Mouse (Mus musculus): ENCODE measurements around the gene Rnaseh2a. TPM values are rescaled to one million over a fixed set of nuclear protein-coding genes. Genes with fewer than 3 reads are reported as not detected.
A peak's percentile ranks its signal among the peaks of the same experiment; 100 is the strongest.
"Not testable (repeated sequence)": the region's sequence is repeated elsewhere in the genome, so short reads cannot be mapped to it uniquely, and the experiment has no call there.

Rnaseh2a gene
- total and polyA plus RNA-seq, 3 experiments: 105 to 109 TPM; not detected in 1

DNA sequence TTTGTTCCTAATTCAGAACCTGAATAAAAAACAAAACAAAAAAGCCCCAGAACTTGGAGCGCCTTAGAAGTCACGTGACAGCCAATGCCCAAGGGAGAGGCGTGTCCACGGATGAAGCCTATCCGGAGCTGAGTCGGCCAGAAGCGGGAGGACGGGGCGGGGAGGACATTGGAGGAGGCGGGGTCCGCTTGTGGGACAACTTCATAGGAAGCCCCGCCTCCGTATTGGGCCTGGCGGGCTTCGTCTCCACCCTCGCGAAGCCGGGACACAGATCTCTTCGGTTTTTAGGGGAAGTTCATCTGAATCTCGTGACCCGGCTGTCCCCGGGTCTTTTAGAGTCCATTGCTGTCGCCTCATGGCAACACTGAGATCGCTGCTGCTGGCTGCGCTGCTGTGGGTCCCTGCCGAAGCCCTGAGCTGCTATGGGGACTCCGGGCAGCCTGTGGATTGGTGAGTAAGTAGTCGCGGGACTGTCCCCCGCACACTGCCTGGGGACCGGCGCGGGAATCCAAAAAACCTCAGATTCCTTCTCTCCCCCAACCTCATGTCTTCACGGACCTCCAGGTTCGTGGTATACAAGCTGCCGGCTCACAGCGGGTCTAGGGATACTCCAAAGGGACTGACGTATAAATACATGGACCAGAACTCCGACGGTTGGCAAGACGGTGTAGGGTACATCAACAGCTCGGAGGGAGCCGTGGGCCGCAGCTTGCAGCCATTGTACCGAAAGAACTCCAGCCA, 61.0 kb downstream of the Rnaseh2a start, which contains the start of gene Dnase2a (continued):
- no peak for TF ChIP-seq MAFK (IDR thresholded peaks at IDR 0.05; ENCODE audit: borderline replicate concordance, low read depth, low read length)
- peak; percentile 83; the same call in 1 of the 2 replicates for TF ChIP-seq BHLHE40 (IDR thresholded peaks at IDR 0.05; ENCODE audit: borderline replicate concordance, low read depth, low read length)
- peak; percentile 91 for TF ChIP-seq SIN3A (IDR thresholded peaks at IDR 0.05; ENCODE audit: low read length)
- TF ChIP-seq GATA1 (IDR thresholded peaks at IDR 0.05; ENCODE audit: low read depth, low read length): no peak
- TF ChIP-seq MXI1 (IDR thresholded peaks at IDR 0.05; ENCODE audit: low read depth, low read length): peak; percentile 84
- peak; percentile 68; the same call in 1 of the 2 replicates for TF ChIP-seq TCF12 (IDR thresholded peaks at IDR 0.05; ENCODE audit: low read depth, low read length)

DNA sequence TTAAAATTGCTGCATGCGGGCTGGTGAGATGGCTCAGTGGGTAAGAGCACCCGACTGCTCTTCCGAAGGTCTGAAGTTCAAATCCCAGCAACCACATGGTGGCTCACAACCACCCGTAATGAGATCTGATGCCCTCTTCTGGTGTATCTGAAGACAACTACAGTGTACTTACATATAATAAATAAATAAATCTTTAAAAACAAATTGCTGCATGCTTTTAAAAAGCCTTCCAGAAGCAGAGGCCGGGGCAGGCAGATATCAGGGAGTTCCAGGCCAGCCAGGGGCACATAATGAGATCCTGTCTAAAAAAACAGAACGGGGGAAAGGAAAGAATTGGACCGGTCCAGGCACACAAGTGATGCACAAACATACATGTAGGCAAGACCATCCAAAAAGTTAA, 61.6 kb downstream of the Rnaseh2a start:
- peaks cover 2 to 39% of the 10 kb centered on the region in 2 experiments; a peak in 3 of 4 replicates for H3K4me1 ChIP-seq (ENCODE audit: control insufficient read depth in 1 of 2, insufficient read depth in 2 of 2, low read length in 2 of 2)
- DNase-seq (ENCODE audit: low read depth, low spot score); H3K9me3 ChIP-seq (replicated peaks; ENCODE audit: insufficient read depth, low read length); H3K27me3 ChIP-seq (ENCODE audit: control insufficient read depth in 1 of 2, insufficient read depth in 2 of 2, low read length in 2 of 2): not testable (repeated sequence)
- peak overlapping the region; percentile 54 for H3K9ac ChIP-seq (ENCODE audit: control insufficient read depth, low read depth, low read length, poor library complexity, severe bottlenecking)
- H3K27ac ChIP-seq (ENCODE audit: control insufficient read depth, low read depth, low read length): peak overlapping the region; percentile 78
- TF ChIP-seq CTCF (IDR thresholded peaks at IDR 0.05 in 2 of 3, conservative IDR thresholded peaks at IDR 0.05 in 1 of 3; ENCODE audit: control insufficient read depth in 1 of 3, insufficient read depth in 1 of 3, low read depth in 2 of 3, low read length in 3 of 3, poor library complexity in 1 of 3, severe bottlenecking in 1 of 3): peak in 1 of 3 experiments; percentile 17; a peak in 1 of 6 replicates
- 0 out of 2 replicates have a peak, but pooled peaks have one; percentile 4 for TF ChIP-seq MYC (IDR thresholded peaks at IDR 0.05; ENCODE audit: low read depth, low read length)
- TF ChIP-seq UBTF (IDR thresholded peaks at IDR 0.05; ENCODE audit: borderline replicate concordance, insufficient read depth, low read depth, low read length): 0 out of 2 replicates have a peak, but pooled peaks have one; percentile 31
- H3K36me3 ChIP-seq (ENCODE audit: control insufficient read depth in 1 of 2, insufficient read depth in 2 of 2, low read length in 2 of 2): peaks cover 9 to 31% of the 10 kb centered on the region in 2 experiments; a peak in 3 of 4 replicates
- H3K79me2 ChIP-seq (ENCODE audit: control insufficient read depth, insufficient read depth, low read length, poor library complexity): peaks cover 37% of the 10 kb centered on the region
- peak overlapping the region; percentile 24 to 35; a peak in 3 of 4 replicates for H3K4me3 ChIP-seq (ENCODE audit: control insufficient read depth in 1 of 2, insufficient read depth in 1 of 2, low read depth in 2 of 2, low read length in 2 of 2)

DNA sequence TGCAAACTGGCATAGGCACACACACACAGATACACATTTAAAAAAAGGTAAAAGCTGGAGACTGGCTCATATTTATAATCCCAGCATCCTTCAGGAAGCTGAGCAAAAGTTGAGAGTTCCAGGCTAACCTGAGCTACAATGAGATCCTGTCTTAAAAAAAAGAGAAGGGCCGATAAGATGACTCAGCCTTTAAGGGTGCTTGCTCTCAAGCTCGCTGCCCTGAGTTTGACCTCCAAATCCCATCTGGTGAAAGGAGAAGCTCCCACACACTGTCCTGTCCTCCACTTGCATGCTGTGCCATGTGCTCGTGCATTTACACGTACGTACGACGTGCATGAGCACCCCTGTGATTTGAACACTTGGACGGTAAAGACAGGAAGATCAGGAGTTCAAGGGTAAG, 62.1 kb downstream of the Rnaseh2a start:
- no peaks in the 10 kb centered on the region for H3K9me3 ChIP-seq (replicated peaks; ENCODE audit: insufficient read depth, low read length)
- H3K9ac ChIP-seq (ENCODE audit: control insufficient read depth, low read depth, low read length, poor library complexity, severe bottlenecking): no peak overlapping the region; the same call in 1 of the 2 replicates
- H3K4me3 ChIP-seq (ENCODE audit: control insufficient read depth in 1 of 2, insufficient read depth in 1 of 2, low read depth in 2 of 2, low read length in 2 of 2): no peak overlapping the region
- no peaks in the 10 kb centered on the region for H3K27me3 ChIP-seq (ENCODE audit: control insufficient read depth in 1 of 2, insufficient read depth in 2 of 2, low read length in 2 of 2)
- TF ChIP-seq USF1 (IDR thresholded peaks at IDR 0.05; ENCODE audit: low read depth, low read length): no peak
- no peak for TF ChIP-seq POLR2A (IDR thresholded peaks at IDR 0.05; ENCODE audit: control insufficient read depth in 1 of 2, insufficient read depth in 1 of 2, low read depth in 1 of 2, low read length in 2 of 2, poor library complexity in 1 of 2)
- peak; percentile 27 to 30; a peak in 1 of 4 replicates for TF ChIP-seq EP300 (IDR thresholded peaks at IDR 0.05; ENCODE audit: low read depth in 1 of 2, low read length in 2 of 2)
- TF ChIP-seq NELFE (IDR thresholded peaks at IDR 0.05; ENCODE audit: low read depth, low read length): peak; percentile 30; the same call in 1 of the 2 replicates
- peak; percentile 74; the same call in 1 of the 2 replicates for TF ChIP-seq MYC (IDR thresholded peaks at IDR 0.05; ENCODE audit: low read depth, low read length)
- peak; percentile 63 for TF ChIP-seq MAFK (IDR thresholded peaks at IDR 0.05; ENCODE audit: borderline replicate concordance, low read depth, low read length)
- TF ChIP-seq MAX (IDR thresholded peaks at IDR 0.05; ENCODE audit: low read length): peak; percentile 25; the same call in 1 of the 2 replicates
- TF ChIP-seq MXI1 (IDR thresholded peaks at IDR 0.05; ENCODE audit: low read depth, low read length): 0 out of 2 replicates have a peak, but pooled peaks have one; percentile 39
- TF ChIP-seq UBTF (IDR thresholded peaks at IDR 0.05; ENCODE audit: borderline replicate concordance, insufficient read depth, low read depth, low read length): no peak
- peak; percentile 10; the same call in 1 of the 2 replicates for TF ChIP-seq GATA1 (IDR thresholded peaks at IDR 0.05; ENCODE audit: low read depth, low read length)
- TF ChIP-seq ETS1 (IDR thresholded peaks at IDR 0.05; ENCODE audit: low read depth, low read length): peak; percentile 57
- peak; percentile 87 for TF ChIP-seq ZNF384 (IDR thresholded peaks at IDR 0.05; ENCODE audit: low read depth, low read length)
- TF ChIP-seq E2F4 (IDR thresholded peaks at IDR 0.05; ENCODE audit: borderline replicate concordance, low read depth, low read length): no peak
- H3K79me2 ChIP-seq (ENCODE audit: control insufficient read depth, insufficient read depth, low read length, poor library complexity): peaks cover 42% of the 10 kb centered on the region
- peaks cover 9 to 29% of the 10 kb centered on the region in 2 experiments; a peak in 3 of 4 replicates for H3K36me3 ChIP-seq (ENCODE audit: control insufficient read depth in 1 of 2, insufficient read depth in 2 of 2, low read length in 2 of 2)
- peak; percentile 82 for DNase-seq (ENCODE audit: low read depth, low spot score)
- H3K27ac ChIP-seq (ENCODE audit: control insufficient read depth, low read depth, low read length): peak overlapping the region; percentile 65
- H3K4me1 ChIP-seq (ENCODE audit: control insufficient read depth in 1 of 2, insufficient read depth in 2 of 2, low read length in 2 of 2): peaks cover 2 to 36% of the 10 kb centered on the region in 2 experiments; a peak in 3 of 4 replicates

Measured in MEL (cell line).